Mouse (Mus musculus) neural tube, embryonic 10.5 days (tissue): ENCODE results near the gene Ppp6r3.
"Not testable (repeated sequence)": the region's sequence is repeated elsewhere in the genome, so short reads cannot be mapped to it uniquely, and the experiment has no call there.

ENCODE experiments used
- DNase-seq: peaks from one replicate; pipeline ENCODE4 v3.0.0-alpha.2; 2017; ENCODE audit warnings: low spot score; ENCODE audit errors: extremely low spot score

Gene Ppp6r3

DNA sequence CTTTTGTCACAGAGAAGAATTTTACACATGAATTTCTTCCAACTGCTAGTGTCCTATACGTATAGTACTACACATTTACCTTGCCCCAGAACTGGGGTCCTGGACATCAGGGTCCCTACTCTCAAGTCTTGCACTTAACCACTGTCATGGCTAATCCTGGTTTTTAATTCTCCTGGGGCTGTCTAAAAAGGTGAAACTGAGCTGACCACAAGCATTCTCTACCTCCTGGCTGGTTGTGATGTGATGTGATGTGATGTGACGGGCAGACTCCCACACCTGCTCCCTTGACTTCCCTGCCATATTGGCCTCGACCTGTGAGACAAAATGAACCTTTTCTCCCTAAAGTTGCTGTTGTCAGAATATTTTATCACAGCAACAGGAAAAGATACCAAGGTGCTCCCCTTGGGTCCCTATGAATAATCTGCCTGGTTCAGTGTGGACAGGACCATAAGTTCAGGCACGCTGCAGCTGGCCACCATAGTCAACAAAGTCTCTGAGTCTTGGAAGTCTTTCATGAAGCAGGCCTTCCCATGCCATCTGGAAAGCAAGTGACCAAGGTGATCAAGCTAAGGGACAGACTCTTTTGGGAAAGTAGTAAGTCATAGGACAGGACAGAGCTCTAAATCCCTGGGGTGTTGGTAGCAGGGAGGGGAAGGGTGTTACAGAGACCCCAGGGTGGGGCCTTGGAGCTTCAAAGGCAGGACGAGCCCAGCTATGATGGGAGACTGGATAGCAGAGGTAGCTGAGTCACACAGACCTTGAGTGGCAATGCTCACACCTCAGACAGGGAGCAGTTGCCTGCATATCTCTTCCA, 1.1 kb upstream of the Ppp6r3 start:
- DNase-seq, result peak; percentile 18

DNA sequence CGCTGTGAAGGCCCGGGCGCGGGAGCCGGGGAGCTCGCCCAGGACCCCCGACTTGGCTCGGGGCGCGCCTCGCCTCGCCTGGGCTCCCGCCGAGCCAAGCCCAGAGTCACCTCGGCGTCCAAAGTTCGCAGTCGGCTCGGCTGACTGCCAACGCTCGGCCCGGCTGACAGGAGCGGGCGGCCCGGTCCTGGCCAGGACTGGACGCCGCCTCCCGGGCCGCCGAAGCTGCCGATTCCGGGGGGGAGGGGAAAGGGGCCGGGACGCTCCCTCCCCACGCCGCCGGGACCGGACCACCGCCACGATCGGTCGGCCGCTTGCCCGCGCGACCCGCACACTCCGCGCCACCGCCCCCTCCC, 295 bp downstream of the Ppp6r3 start:
- no peak for DNase-seq

GRCm38 (mm10) chr19:3574593-3575094, 905 bp downstream of the Ppp6r3 start:
- DNase-seq, result no peak

GRCm38 (mm10) chr19:3564309-3564708, 11.2 kb downstream of the Ppp6r3 start:
- DNase-seq, result no peak

- no peak for DNase-seq
These were observed 12.8 kb downstream of the Ppp6r3 start for GRCm38 (mm10) chr19:3562752-3563151.

DNA sequence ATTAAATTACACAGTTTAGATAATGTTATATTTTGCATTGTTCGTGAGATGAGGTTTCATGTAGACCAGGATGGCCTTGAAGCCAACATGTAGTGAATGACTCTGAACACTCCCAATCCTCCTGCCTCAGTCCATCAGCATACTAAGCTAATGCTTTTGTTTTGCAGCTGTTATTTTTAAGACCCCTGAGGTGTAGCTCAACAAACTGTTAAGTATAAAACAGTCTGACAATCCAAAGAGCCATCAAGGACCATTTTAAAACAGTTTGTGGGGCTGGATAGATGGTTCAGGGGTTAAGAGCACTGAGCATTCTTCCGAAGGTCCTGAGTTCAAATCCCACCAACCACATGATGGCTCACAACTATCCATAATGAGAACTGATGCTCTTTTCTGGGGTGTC, 13.3 kb downstream of the Ppp6r3 start:
- no peak for DNase-seq

- no peak for DNase-seq
These were observed 19.3 kb downstream of the Ppp6r3 start for GRCm38 (mm10) chr19:3556169-3556827.

GRCm38 (mm10) chr19:3554785-3555184, 20.8 kb downstream of the Ppp6r3 start:
- no peak for DNase-seq

DNA sequence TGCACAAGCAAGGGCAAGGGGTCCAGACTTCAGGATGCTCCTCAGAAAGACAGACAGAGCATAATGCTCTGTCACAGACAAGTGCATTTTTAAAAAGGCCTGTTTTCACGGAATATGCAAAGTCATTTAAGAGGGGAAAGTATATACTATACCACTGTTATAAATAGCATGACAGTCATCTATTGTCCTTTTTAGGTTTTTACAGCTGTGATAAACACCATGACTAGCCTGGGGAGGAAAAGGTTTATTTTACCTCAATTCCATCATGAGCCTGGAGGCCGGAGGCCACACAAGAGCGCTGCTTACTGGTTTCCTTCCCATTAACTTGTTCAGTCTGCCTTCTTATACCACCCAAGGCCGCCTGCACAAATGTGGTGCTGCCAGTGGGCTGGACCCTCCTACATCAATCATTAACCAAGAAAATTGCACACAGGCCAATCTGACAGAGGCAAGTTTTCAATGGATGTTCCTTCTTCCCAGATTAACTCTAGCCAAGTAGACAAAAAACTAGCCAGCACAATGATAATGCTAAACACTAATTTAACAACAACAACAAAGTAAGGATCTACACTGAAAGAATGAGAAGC, 23.9 kb downstream of the Ppp6r3 start:
- DNase-seq, result no peak

DNA sequence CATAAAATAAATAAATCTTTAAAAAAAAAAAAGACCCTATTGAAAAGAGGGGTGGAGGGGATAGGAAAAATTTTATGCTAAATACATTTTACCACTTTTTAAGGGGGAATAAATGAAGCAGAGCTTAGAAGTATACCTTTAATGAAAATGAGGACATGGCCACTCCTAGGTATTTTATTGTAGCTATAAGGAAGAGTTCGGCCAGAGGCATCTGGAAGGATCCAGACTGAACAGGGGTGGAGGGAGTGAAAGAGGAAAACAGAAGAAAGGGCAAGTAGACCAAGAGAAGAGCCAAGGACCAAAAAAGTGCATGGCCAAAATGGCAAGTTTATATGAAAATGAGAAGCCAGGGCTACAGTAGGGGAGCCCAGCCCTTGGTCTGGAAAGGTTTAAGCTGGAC, 25.4 kb downstream of the Ppp6r3 start:
- no peak for DNase-seq

- no peak for DNase-seq
These were observed 26.3 kb downstream of the Ppp6r3 start for GRCm38 (mm10) chr19:3549263-3549662.

DNA sequence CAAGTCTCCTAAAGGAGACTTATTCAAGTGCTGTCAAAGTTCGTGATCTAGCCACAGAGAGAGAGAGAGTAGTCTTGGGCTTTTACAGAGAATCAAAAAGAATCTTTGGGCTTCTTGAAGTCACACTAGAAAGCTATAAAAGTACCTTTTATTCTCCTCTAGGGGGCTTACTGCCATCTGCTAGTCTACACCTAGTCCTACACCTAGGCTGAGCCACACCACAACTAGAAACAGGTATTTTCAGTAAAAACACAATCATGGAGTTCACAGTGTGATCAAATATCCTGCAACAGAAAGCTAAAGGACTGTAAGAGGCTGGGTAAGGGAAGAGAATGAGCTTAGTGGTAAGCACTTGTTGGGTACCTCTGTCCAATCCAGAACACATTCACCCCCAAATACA, 27.2 kb downstream of the Ppp6r3 start:
- no peak for DNase-seq

GRCm38 (mm10) chr19:3544995-3545394, 30.6 kb downstream of the Ppp6r3 start:
- DNase-seq, result no peak

GRCm38 (mm10) chr19:3542591-3542990, 33.0 kb downstream of the Ppp6r3 start:
- DNase-seq, result no peak

DNA sequence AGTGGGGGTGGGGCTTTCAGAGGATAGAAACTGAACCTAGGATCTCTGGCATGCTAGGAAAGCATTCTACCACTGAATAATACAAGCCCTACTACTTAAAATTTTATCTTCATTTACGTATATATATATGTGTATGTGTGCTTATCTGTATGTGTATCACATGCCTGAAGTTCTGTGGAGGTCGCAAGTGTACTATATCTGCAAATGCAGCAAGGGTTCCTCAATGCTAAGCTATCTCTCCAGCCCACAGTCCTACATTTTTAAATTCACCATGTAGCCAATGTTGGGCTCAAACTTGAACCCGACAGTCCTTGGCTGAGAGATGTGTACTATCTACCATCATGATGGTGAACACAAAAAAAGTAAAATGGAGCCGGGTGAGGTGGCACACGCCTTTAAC, 34.6 kb downstream of the Ppp6r3 start:
- DNase-seq, result no peak

DNA sequence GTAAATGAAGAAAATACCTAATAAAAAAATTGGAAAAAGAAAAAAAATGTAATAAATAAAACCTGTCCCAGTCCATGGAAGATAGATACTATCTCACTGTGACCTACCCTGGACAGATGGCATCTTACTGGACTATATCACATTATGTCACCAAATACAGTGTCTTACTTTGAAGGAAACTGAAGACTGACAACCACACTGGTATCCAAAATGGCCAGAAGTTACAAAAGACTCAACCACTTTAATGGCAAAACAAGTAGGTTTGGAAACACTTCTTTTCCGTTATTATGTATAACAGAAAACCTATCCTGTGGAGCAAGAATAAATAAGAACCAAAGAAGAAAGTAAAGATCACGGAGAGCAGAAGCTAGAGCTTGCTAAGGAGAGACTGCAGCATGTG, 35.3 kb downstream of the Ppp6r3 start:
- no peak for DNase-seq

GRCm38 (mm10) chr19:3539456-3539855, 36.1 kb downstream of the Ppp6r3 start:
- no peak for DNase-seq

- no peak for DNase-seq
These were observed 37.9 kb downstream of the Ppp6r3 start for GRCm38 (mm10) chr19:3537658-3538057.

DNA sequence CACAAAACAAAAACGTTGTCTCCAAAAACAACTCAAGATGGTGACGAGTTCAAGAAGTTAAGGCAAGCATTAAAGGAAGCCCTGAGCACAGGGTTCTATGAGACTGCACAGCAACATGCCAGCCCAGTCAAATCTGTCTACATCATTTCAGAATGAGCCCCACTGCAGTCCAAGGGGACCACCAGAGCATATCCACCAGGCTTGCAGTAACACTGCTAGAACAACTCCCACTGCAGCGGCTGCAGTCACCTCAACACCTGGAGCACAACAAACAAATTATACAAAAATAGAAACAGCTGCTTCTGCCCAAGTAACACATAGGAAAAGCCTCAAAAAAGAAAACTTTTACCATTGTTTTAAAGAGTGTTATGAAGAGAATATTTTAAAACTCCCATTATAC, 40.6 kb downstream of the Ppp6r3 start:
- no peak for DNase-seq

DNA sequence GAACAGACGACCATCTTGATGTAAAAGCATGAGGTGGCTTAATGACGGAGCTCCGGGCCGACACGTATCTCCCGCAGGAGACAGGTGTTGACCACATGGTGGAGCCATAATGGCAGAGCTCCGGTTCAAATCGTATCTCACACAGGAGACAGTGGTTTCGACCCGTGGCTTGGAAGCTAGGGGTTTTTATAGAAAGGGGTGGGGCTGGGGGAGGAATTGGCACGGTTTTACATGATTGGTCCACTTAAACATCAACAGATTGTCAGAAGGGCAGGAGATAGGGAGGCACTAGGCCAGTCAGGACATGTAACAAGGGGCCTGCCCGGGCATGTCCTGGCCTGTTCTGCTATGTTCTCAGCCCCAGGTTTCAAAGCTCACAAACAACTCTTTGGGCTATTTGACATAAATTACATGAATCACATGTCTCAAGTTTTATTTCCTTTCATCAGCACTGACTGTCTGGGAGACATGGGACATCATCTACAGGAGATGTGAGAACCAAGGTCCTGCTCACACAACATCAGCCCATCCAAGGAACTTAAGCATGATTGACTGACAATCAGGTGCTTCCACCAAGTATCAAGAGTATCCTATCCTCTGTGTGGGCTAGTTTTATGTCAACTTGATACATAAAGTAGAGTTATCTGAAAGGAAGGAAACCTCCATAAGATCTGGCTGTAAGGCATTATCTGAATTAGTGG, 42.1 kb downstream of the Ppp6r3 start:
- not testable (repeated sequence) for DNase-seq

- DNase-seq, result no peak
These were observed 42.8 kb downstream of the Ppp6r3 start for GRCm38 (mm10) chr19:3532717-3533260.

GRCm38 (mm10) chr19:3529781-3530180, 45.8 kb downstream of the Ppp6r3 start:
- DNase-seq, result no peak
